Mouse (Mus musculus) heart, embryonic 13.5 days (tissue): ENCODE measurements around the gene Rptor. TPM values are rescaled to one million over a fixed set of nuclear protein-coding genes. Genes with fewer than 3 reads are reported as not detected.

ENCODE experiments used
- ATAC-seq: fragments of 200-750 bp; cut with Nextera tagmentation; 2 replicates; pipeline ENCODE4 v1.8.0; 2017; ENCODE audit warnings: moderate TSS enrichment; ENCODE audit not compliant: insufficient number of reproducible peaks, low FRiP score, low TSS enrichment; ENCODE audit errors: extremely low read depth
- H3K27ac ChIP-seq: fragments of 300-500 bp; sonication (generic); replicated peaks from 2 replicates; pipeline ENCODE4 v1.5.1; 2015; ENCODE audit warnings: moderate library complexity, mild to moderate bottlenecking, inconsistent platforms
- H3K27me3 ChIP-seq: fragments of 300-500 bp; sonication (generic); replicated peaks from 2 replicates; pipeline ENCODE4 v1.6.1; 2015; ENCODE audit warnings: mild to moderate bottlenecking, inconsistent platforms
- H3K36me3 ChIP-seq: fragments of 300-500 bp; sonication (generic); 2 replicates; pipeline ENCODE4 v1.6.1; 2015; ENCODE audit warnings: mild to moderate bottlenecking, inconsistent platforms
- H3K4me1 ChIP-seq: fragments of 300-500 bp; sonication (generic); 2 replicates; pipeline ENCODE4 v1.6.1; 2015; ENCODE audit warnings: inconsistent platforms
- H3K4me2 ChIP-seq: fragments of 300-500 bp; sonication (generic); 2 replicates; pipeline ENCODE4 v1.6.1; 2015; ENCODE audit warnings: inconsistent platforms, mild to moderate bottlenecking, moderate library complexity
- H3K4me3 ChIP-seq: fragments of 300-500 bp; sonication (generic); 2 replicates; pipeline ENCODE4 v1.5.1; 2015; ENCODE audit warnings: moderate library complexity, mild to moderate bottlenecking, inconsistent platforms
- H3K9ac ChIP-seq: fragments of 300-500 bp; sonication (generic); 2 replicates; pipeline ENCODE4 v1.6.1; 2015; ENCODE audit warnings: inconsistent platforms, mild to moderate bottlenecking, moderate library complexity
- H3K9me3 ChIP-seq: fragments of 300-500 bp; sonication (generic); 2 replicates; pipeline ENCODE4 v1.6.1; 2016; ENCODE audit warnings: inconsistent platforms
- WGBS: fragments of 180-500 bp; shearing (Covaris S2); methylation state at CpG from one replicate; pipeline ENCODE4 v1.1.7; 2015; ENCODE audit warnings: mixed read lengths; 5-methylcytosine and 5-hydroxymethylcytosine counted together
- polyA plus RNA-seq: library from polyadenylated mRNA; unstranded; fragments of >200 nt; fragmentation: Nextera tagmentation; extraction: Ambion mirVana; gene quantifications from 2 replicates; pipeline ENCODE4 v1.2.1, GENCODE M21; 2015

Rptor gene
- polyA plus RNA-seq, 1 experiment from 2014 or later = 7.0 TPM

- no peak overlapping the region for H3K9ac ChIP-seq
- 87% methylated on average over 3 of the region's 3 CpGs for WGBS
- peaks cover 73% of the 10 kb centered on the region for H3K4me1 ChIP-seq
- ATAC-seq = no peak
- H3K36me3 ChIP-seq = 0 out of 2 replicates have a peak, but pooled peaks cover 2% of the 10 kb centered on the region
- H3K4me3 ChIP-seq = no peak overlapping the region
- no peaks in the 10 kb centered on the region for H3K27me3 ChIP-seq
- no peak overlapping the region for H3K4me2 ChIP-seq
- no peak overlapping the region for H3K27ac ChIP-seq
- H3K9me3 ChIP-seq = no peaks in the 10 kb centered on the region
These were observed 87.2 kb downstream of the Rptor start for GRCm38 (mm10) chr11:119689936-119690335.

DNA sequence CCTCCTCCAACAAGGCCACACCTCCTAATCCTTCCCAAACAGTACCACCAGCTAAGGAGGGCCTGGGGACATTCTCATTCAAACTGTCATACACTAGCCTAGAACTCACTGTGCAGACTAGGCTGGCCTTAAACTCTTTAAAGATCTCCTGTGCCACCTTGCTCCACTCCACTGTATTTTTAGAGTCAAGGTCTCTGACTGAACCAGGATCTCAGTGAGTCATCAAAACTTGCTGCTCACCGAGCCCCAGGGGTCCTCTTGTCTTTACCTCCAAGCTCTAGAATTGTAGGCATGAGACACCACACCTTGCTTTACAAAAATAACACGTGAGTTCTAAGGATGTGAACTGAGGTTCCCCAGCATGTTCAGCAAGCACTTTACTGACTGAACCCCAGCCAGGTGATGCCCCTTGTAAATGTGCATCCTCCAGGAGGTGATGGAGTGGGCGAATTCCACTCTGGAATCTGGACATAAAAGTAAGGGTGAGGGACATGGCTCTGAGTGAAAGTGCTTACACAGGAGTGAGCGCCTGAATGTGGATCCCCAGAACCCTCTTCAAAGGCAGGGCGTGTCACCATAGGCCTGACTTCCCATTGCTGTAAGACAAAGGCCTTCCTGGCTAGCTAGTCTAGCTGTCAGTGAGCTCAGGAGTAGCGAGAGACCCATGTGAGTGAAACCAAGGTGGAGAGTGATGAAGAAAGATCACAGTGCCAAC lies 89.6 kb downstream of the Rptor start:
- Histone ChIP-seq H3K9me3 (no peaks in the 10 kb centered on the region), H3K9ac (no peak overlapping the region), H3K4me3 (no peak overlapping the region), H3K27me3 (no peaks in the 10 kb centered on the region), H3K36me3 (0 out of 2 replicates have a peak, but pooled peaks cover 1% of the 10 kb centered on the region), H3K4me2 (no peak overlapping the region), H3K4me1 (peaks cover 70% of the 10 kb centered on the region), H3K27ac (no peak overlapping the region)
- 79% methylated on average over 6 of the region's 6 CpGs for WGBS
- no peak for ATAC-seq

DNA sequence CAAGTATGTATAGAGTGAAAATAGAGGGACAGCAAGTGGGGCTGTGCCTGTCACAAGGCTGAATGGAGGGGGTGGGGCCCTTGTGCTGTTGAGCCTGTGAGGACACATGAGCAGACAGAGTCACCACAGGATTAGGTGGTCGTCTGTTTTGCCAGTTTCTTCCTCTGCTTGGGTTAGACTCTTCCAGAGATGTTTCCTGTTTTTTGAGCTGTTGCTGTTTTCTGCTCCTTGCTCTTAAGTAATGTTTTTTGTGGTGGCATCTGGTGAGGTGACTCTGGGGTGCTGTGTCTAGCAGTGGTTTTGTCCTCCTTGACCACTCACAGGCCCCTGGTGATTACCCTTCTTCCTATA lies 90.2 kb downstream of the Rptor start:
- H3K27me3 ChIP-seq = no peaks in the 10 kb centered on the region
- no peaks in the 10 kb centered on the region for H3K36me3 ChIP-seq
- no peak overlapping the region for H3K9ac ChIP-seq
- ATAC-seq = no peak
- no peak overlapping the region for H3K4me3 ChIP-seq
- peaks cover 67% of the 10 kb centered on the region for H3K4me1 ChIP-seq
- no peak overlapping the region for H3K4me2 ChIP-seq
- H3K9me3 ChIP-seq = no peaks in the 10 kb centered on the region
- 20% methylated on average over 1 of the region's 1 CpGs for WGBS
- no peak overlapping the region for H3K27ac ChIP-seq

- Histone ChIP-seq H3K4me2 (no peak overlapping the region), H3K4me3 (no peak overlapping the region), H3K36me3 (no peaks in the 10 kb centered on the region), H3K9me3 (no peaks in the 10 kb centered on the region), H3K4me1 (peaks cover 68% of the 10 kb centered on the region), H3K27ac (0 out of 2 replicates have a peak overlapping the region, but pooled peaks have one; percentile 33), H3K27me3 (no peaks in the 10 kb centered on the region), H3K9ac (0 out of 2 replicates have a peak overlapping the region, but pooled peaks have one; percentile 5)
- WGBS = 76% methylated on average over 10 of the region's 10 CpGs
- ATAC-seq = no peak
These were observed 91.6 kb downstream of the Rptor start for GRCm38 (mm10) chr11:119694146-119694860.

DNA sequence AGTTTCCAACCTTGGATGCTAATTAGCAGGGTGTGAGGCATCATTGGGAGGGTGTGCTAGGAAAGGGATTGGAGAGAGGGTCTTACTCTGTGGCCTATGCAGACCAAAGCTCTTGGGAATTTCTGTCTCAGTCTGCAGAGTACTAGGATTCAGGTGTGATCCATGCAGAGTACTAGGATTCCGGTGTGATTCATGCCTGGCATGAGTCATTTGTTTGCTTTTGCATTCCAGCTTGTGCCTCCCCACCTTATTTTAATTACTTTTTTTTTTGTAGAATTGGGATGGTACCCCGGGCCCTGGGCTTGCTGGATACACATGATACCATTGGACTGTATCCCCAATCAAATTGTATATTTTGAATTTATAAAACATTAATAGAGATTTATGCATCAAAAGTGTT lies 93.7 kb downstream of the Rptor start:
- Histone ChIP-seq H3K27me3 (no peaks in the 10 kb centered on the region), H3K4me2 (no peak overlapping the region), H3K9ac (no peak overlapping the region), H3K27ac (no peak overlapping the region), H3K4me1 (peaks cover 54% of the 10 kb centered on the region), H3K36me3 (no peaks in the 10 kb centered on the region), H3K4me3 (no peak overlapping the region), H3K9me3 (no peaks in the 10 kb centered on the region)
- ATAC-seq = no peak
- WGBS = 76% methylated on average over 2 of the region's 2 CpGs

DNA sequence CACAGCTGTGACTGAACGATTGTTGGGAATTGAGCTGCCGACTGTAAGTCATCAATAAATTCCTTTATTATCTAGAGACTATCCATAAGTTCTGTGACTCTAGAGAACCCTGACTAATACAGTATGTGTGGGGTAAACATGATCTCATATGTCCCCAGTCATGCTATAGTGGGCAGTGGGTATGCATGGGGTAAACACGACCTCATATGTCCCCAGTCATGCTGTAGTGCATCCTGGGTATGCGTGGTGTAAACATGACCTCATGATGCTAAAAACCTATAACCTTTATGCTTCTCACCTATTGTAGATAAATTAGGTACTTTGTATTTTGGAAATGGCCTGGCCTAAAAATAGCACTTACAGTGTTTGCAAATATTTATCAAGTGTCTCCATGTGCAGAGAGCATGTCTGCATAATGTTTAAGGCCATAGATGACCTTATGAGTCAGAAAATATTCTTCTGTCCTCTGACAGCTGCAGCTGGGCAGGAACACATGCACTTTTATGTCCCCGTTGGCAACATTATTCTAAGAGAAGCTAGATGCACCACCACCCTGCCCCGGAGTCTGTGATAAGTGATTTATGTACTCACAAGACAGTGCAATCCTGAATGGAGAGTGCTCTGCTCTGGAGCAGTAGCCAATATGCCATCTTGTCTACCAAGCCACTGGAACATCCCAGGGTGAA lies 102.8 kb downstream of the Rptor start:
- Histone ChIP-seq H3K9ac (no peak overlapping the region), H3K4me3 (no peak overlapping the region), H3K27ac (no peak overlapping the region), H3K4me2 (no peak overlapping the region), H3K36me3 (no peaks in the 10 kb centered on the region), H3K9me3 (no peaks in the 10 kb centered on the region), H3K4me1 (peaks cover 25% of the 10 kb centered on the region), H3K27me3 (no peaks in the 10 kb centered on the region)
- 71% methylated on average over 4 of the region's 6 CpGs for WGBS
- no peak for ATAC-seq

DNA sequence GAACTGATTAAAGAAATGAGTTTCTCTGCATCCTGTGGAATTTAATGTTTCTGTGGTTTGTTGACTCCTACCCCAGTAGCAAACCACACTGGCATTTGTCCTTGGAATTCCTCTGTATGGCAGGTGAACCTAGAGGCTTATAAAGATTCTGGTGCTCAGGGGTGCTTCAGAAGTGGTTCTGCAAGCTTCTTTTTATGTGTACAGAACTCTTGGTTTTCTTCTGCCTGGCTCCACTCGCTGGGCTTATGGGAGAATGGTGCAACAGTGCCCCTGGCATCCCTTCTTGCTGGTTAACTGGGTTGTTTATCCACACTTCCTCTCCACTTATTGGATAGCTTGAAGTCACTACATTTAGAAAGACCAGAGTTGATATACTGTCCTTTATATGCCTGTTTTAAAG lies 104.6 kb downstream of the Rptor start:
- Histone ChIP-seq H3K9me3 (no peaks in the 10 kb centered on the region), H3K36me3 (no peaks in the 10 kb centered on the region), H3K4me1 (peaks cover 32% of the 10 kb centered on the region), H3K4me2 (no peak overlapping the region), H3K9ac (no peak overlapping the region), H3K27me3 (no peaks in the 10 kb centered on the region), H3K27ac (no peak overlapping the region), H3K4me3 (no peak overlapping the region)
- ATAC-seq = no peak
- WGBS = 94% methylated on average over 1 of the region's 1 CpGs

GRCm38 (mm10) chr11:119709239-119709638 lies 106.5 kb downstream of the Rptor start:
- Histone ChIP-seq H3K4me1 (peaks cover 32% of the 10 kb centered on the region), H3K27ac (no peak overlapping the region), H3K27me3 (no peaks in the 10 kb centered on the region), H3K4me3 (no peak overlapping the region), H3K9ac (no peak overlapping the region), H3K36me3 (no peaks in the 10 kb centered on the region), H3K9me3 (no peaks in the 10 kb centered on the region), H3K4me2 (no peak overlapping the region)
- 64% methylated on average over 4 of the region's 4 CpGs for WGBS
- no peak for ATAC-seq

- Histone ChIP-seq H3K4me1 (peaks cover 38% of the 10 kb centered on the region), H3K4me3 (no peak overlapping the region), H3K27ac (0 out of 2 replicates have a peak overlapping the region, but pooled peaks have one; percentile 12), H3K9ac (no peak overlapping the region), H3K36me3 (no peaks in the 10 kb centered on the region), H3K9me3 (no peaks in the 10 kb centered on the region), H3K27me3 (no peaks in the 10 kb centered on the region), H3K4me2 (no peak overlapping the region)
- ATAC-seq = no peak
- WGBS = 60% methylated on average over 3 of the region's 3 CpGs
These were observed 107.6 kb downstream of the Rptor start for GRCm38 (mm10) chr11:119710338-119710737.

DNA sequence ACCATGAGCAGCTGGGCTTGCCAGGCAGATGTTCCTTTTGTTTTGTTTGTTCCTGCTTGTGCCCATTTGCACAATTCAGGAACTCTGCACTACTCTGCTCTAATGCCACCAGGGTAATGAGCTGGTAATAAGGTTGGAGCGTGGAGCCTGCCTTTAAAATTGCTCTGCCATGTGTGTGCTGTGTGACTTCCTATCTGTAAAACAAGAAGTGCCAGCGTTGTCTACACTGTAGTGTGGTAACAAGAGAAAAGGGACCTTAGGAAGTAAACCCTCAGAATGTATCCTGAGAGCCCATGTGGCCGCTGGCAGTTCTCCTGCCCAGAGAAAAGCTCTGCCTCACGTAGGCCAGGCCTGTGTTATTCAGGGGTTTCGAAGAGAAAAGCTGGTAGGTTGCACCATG lies 108.1 kb downstream of the Rptor start:
- Histone ChIP-seq H3K36me3 (no peaks in the 10 kb centered on the region), H3K9me3 (no peaks in the 10 kb centered on the region), H3K9ac (no peak overlapping the region), H3K4me1 (peaks cover 38% of the 10 kb centered on the region), H3K4me2 (no peak overlapping the region), H3K27ac (0 out of 2 replicates have a peak overlapping the region, but pooled peaks have one; percentile 12), H3K4me3 (no peak overlapping the region), H3K27me3 (no peaks in the 10 kb centered on the region)
- ATAC-seq = no peak
- 89% methylated on average over 5 of the region's 5 CpGs for WGBS

GRCm38 (mm10) chr11:119715437-119715836 lies 112.7 kb downstream of the Rptor start:
- WGBS = 62% methylated on average over 5 of the region's 5 CpGs
- Histone ChIP-seq H3K9ac (no peak overlapping the region), H3K4me2 (no peak overlapping the region), H3K4me1 (peaks cover 33% of the 10 kb centered on the region), H3K4me3 (no peak overlapping the region), H3K36me3 (peaks cover 3% of the 10 kb centered on the region; the same call in 1 of the 2 replicates), H3K9me3 (no peaks in the 10 kb centered on the region), H3K27ac (no peak overlapping the region), H3K27me3 (no peaks in the 10 kb centered on the region)
- ATAC-seq = no peak
